Mouse (Mus musculus): ENCODE data around the gene Pla2g4a. TPM values are rescaled to one million over a fixed set of nuclear protein-coding genes. Genes with fewer than 3 reads are reported as not detected.

The Pla2g4a gene
- polyA plus RNA-seq, 1 experiment from 2014 or later = 0.89 TPM

GRCm38 (mm10) chr1:149840312-149840930, 120.7 kb downstream of the Pla2g4a start:
- H3K4me2 ChIP-seq (replicated peaks) = no peak overlapping the region
- ATAC-seq = no peak
- WGBS = 92% methylated on average over 3 of the region's 3 CpGs
- no peak overlapping the region for H3K27ac ChIP-seq
- no peaks in the 10 kb centered on the region for H3K4me1 ChIP-seq (replicated peaks)
- no peak overlapping the region for H3K4me3 ChIP-seq (replicated peaks)
- H3K9me3 ChIP-seq = no peaks in the 10 kb centered on the region
- H3K9ac ChIP-seq (replicated peaks) = no peak overlapping the region
- H3K36me3 ChIP-seq = no peaks in the 10 kb centered on the region
- no peaks in the 10 kb centered on the region for H3K27me3 ChIP-seq

- WGBS = 89% methylated on average over 3 of the region's 3 CpGs
- Histone ChIP-seq H3K27ac (no peak overlapping the region), H3K9me3 (no peaks in the 10 kb centered on the region), H3K36me3 (no peaks in the 10 kb centered on the region), H3K4me2 (replicated peaks) (no peak overlapping the region), H3K27me3 (no peaks in the 10 kb centered on the region), H3K4me3 (replicated peaks) (no peak overlapping the region), H3K9ac (replicated peaks) (no peak overlapping the region), H3K4me1 (replicated peaks) (no peaks in the 10 kb centered on the region)
- ATAC-seq = no peak
These were observed 124.6 kb downstream of the Pla2g4a start for GRCm38 (mm10) chr1:149836496-149836895.

- Histone ChIP-seq H3K4me1 (replicated peaks) (no peaks in the 10 kb centered on the region), H3K9me3 (no peaks in the 10 kb centered on the region), H3K9ac (replicated peaks) (no peak overlapping the region), H3K4me2 (replicated peaks) (no peak overlapping the region), H3K27ac (no peak overlapping the region), H3K27me3 (no peaks in the 10 kb centered on the region), H3K4me3 (replicated peaks) (no peak overlapping the region), H3K36me3 (no peaks in the 10 kb centered on the region)
- no peak for ATAC-seq
- WGBS = 80% methylated on average over 2 of the region's 2 CpGs
These were observed 127.2 kb downstream of the Pla2g4a start for GRCm38 (mm10) chr1:149833876-149834275.

GRCm38 (mm10) chr1:149832952-149833351, 128.1 kb downstream of the Pla2g4a start:
- H3K9me3 ChIP-seq = no peaks in the 10 kb centered on the region
- no peak overlapping the region for H3K4me3 ChIP-seq (replicated peaks)
- no peaks in the 10 kb centered on the region for H3K4me1 ChIP-seq (replicated peaks)
- no peak overlapping the region for H3K4me2 ChIP-seq (replicated peaks)
- no peaks in the 10 kb centered on the region for H3K27me3 ChIP-seq
- WGBS = 24% methylated on average over 2 of the region's 2 CpGs
- peak; percentile 89 for ATAC-seq
- H3K27ac ChIP-seq = no peak overlapping the region
- H3K9ac ChIP-seq (replicated peaks) = no peak overlapping the region
- H3K36me3 ChIP-seq = no peaks in the 10 kb centered on the region

GRCm38 (mm10) chr1:149832514-149832913, 128.6 kb downstream of the Pla2g4a start:
- Histone ChIP-seq H3K4me3 (replicated peaks) (no peak overlapping the region), H3K9ac (replicated peaks) (no peak overlapping the region), H3K4me2 (replicated peaks) (no peak overlapping the region), H3K9me3 (no peaks in the 10 kb centered on the region), H3K4me1 (replicated peaks) (no peaks in the 10 kb centered on the region), H3K27me3 (no peaks in the 10 kb centered on the region), H3K36me3 (no peaks in the 10 kb centered on the region), H3K27ac (no peak overlapping the region)
- WGBS = 83% methylated on average over 1 of the region's 1 CpGs
- no peak for ATAC-seq

- Histone ChIP-seq H3K9me3 (no peaks in the 10 kb centered on the region), H3K4me1 (replicated peaks) (no peaks in the 10 kb centered on the region), H3K9ac (replicated peaks) (no peak overlapping the region), H3K27ac (no peak overlapping the region), H3K4me2 (replicated peaks) (no peak overlapping the region), H3K4me3 (replicated peaks) (no peak overlapping the region), H3K27me3 (no peaks in the 10 kb centered on the region), H3K36me3 (no peaks in the 10 kb centered on the region)
- WGBS = 89% methylated on average over 1 of the region's 1 CpGs
- no peak for ATAC-seq
These were observed 130.0 kb downstream of the Pla2g4a start for GRCm38 (mm10) chr1:149831100-149831499.

GRCm38 (mm10) chr1:149813616-149814345, 147.3 kb downstream of the Pla2g4a start:
- no peak for ATAC-seq
- Histone ChIP-seq H3K4me3 (replicated peaks) (no peak overlapping the region), H3K27ac (no peak overlapping the region), H3K4me2 (replicated peaks) (no peak overlapping the region), H3K36me3 (no peaks in the 10 kb centered on the region), H3K27me3 (no peaks in the 10 kb centered on the region), H3K9ac (replicated peaks) (no peak overlapping the region), H3K4me1 (replicated peaks) (no peaks in the 10 kb centered on the region), H3K9me3 (no peaks in the 10 kb centered on the region)
- 92% methylated on average over 4 of the region's 4 CpGs for WGBS

GRCm38 (mm10) chr1:149809527-149809926, 151.6 kb downstream of the Pla2g4a start:
- Histone ChIP-seq H3K36me3 (no peaks in the 10 kb centered on the region), H3K27ac (no peak overlapping the region), H3K9me3 (no peaks in the 10 kb centered on the region), H3K27me3 (no peaks in the 10 kb centered on the region), H3K9ac (replicated peaks) (no peak overlapping the region), H3K4me2 (replicated peaks) (no peak overlapping the region), H3K4me3 (replicated peaks) (no peak overlapping the region), H3K4me1 (replicated peaks) (no peaks in the 10 kb centered on the region)
- ATAC-seq = no peak
- WGBS = 87% methylated on average over 1 of the region's 1 CpGs

Other genes with a start within 250 kb of the Pla2g4a start
- not detected in 2 replicates for gene Ptgs2, start 138.7 kb upstream of the Pla2g4a start, polyA plus RNA-seq (2015; fragmentation: Nextera tagmentation; extraction: Ambion mirVana)

All from midbrain, embryonic 13.5 days (tissue).